Mouse (Mus musculus): ENCODE measurements around the gene Myrfl. TPM values are rescaled to one million over a fixed set of nuclear protein-coding genes. Genes with fewer than 3 reads are reported as not detected.

Myrfl gene
- total and polyA plus RNA-seq, 2 experiments from 2014 or later, result 0.23 TPM; not detected in 1

DNA sequence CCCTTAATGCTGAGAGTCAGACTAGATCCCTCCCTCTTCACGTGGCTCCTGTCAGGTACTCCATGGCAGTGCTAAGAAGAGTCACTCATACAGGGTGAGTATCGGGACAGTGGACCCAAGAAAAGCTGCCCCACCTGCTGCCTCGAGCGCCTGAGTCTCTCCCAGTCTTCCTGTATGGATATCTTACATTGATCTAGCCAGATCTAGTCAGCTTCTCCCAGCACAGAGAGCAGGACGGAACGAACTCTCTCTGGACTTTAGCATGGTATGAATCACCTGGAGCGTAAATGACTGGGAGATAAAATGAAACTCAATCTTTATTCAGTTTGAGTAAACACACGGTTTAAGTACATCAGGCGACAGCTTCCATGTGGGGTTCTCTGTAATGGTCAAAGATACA is 22.2 kb downstream of the Myrfl start:
- no peaks in the 10 kb centered on the region for H3K9me3 ChIP-seq (replicated peaks; ENCODE audit: control insufficient read depth, low read length)
- TF ChIP-seq CTCF (IDR thresholded peaks at IDR 0.05; ENCODE audit: low read depth) (no peak), EP300 (IDR thresholded peaks at IDR 0.05; ENCODE audit: low read depth) (no peak)
- DNase-seq (ENCODE audit: low spot score), result no peak
- no peak for ATAC-seq (ENCODE audit: insufficient read depth, low read depth)
- H3K4me1 ChIP-seq (ENCODE audit: control insufficient read depth, insufficient read depth), result no peaks in the 10 kb centered on the region
- no peak overlapping the region for H3K4me3 ChIP-seq (ENCODE audit: low read depth, low read length)
- no peaks in the 10 kb centered on the region for H3K27me3 ChIP-seq (ENCODE audit: control insufficient read depth, insufficient read depth, low read length)
- no peak overlapping the region for H3K9ac ChIP-seq (replicated peaks; ENCODE audit: low read depth, low read length)
- no peak overlapping the region for H3K27ac ChIP-seq (ENCODE audit: low read depth)
- no peaks in the 10 kb centered on the region for H3K36me3 ChIP-seq (replicated peaks; ENCODE audit: control insufficient read depth, insufficient read depth, low read length)
- 75% methylated on average over 9 of the region's 9 CpGs for WGBS
- no peak overlapping the region for H3K4me2 ChIP-seq (ENCODE audit: low read depth, low read length)

DNA sequence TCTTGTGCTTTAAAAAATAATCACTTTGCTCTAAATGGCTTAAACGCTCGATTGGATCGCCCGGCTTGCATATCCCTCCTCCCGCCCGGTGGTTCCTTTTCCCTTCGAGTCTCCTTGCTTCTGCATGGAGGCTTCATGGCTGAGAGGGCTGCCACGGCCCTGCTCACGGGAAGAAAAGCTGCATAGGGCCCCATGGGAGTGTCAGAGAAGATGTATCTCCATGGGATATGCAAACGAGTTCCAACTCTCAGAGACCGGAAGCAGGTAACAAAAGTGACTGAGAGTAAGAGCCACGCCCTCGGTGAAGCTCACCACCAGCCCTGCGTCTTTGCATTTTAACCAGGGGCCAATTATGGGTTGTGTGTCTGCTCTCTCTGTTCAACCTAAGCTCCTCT is 24.7 kb downstream of the Myrfl start:
- WGBS, result 82% methylated on average over 14 of the region's 14 CpGs
- Histone ChIP-seq H3K27me3 (ENCODE audit: control insufficient read depth, insufficient read depth, low read length) (no peaks in the 10 kb centered on the region), H3K36me3 (replicated peaks; ENCODE audit: control insufficient read depth, insufficient read depth, low read length) (no peaks in the 10 kb centered on the region), H3K9me3 (replicated peaks; ENCODE audit: control insufficient read depth, low read length) (no peaks in the 10 kb centered on the region), H3K4me3 (ENCODE audit: low read depth, low read length) (no peak overlapping the region), H3K27ac (ENCODE audit: low read depth) (no peak overlapping the region), H3K9ac (replicated peaks; ENCODE audit: low read depth, low read length) (no peak overlapping the region), H3K4me1 (ENCODE audit: control insufficient read depth, insufficient read depth) (no peaks in the 10 kb centered on the region), H3K4me2 (ENCODE audit: low read depth, low read length) (no peak overlapping the region)
- DNase-seq (ENCODE audit: low spot score) (no peak), ATAC-seq (ENCODE audit: insufficient read depth, low read depth) (no peak)
- TF ChIP-seq EP300 (IDR thresholded peaks at IDR 0.05; ENCODE audit: low read depth) (no peak), CTCF (IDR thresholded peaks at IDR 0.05; ENCODE audit: low read depth) (no peak)

DNA sequence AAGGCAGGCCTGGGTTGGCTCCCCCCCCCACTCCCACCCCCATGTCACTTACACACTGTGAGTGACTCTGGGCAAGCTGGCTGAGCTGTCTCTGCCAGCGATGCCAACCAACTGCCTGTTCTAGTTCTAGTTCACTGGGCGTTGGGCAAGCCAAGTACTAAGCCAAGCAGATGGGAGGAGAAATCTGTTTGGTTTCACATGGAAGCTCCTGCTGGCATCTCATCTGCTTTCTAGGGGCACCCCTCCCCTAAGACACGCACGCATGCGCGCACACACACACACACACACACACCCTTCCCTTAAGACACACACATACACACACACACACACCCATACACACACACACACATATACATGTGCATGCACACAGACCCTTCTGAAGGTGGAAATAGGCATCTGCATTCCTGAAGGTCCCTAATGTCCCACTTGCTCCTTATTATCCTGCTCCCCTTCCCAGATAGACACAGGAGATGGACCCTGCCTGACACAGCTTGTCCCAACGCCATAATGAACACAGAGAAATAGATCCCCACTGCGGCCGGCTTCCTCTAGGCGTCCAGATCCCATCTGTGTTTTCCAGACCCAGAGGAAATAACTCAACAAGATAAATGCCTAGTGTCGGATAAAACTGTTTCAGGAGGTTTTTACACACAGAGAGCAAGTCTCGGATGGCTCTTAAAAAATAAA is 25.2 kb downstream of the Myrfl start:
- no peak overlapping the region for H3K4me3 ChIP-seq (ENCODE audit: low read depth, low read length)
- no peaks in the 10 kb centered on the region for H3K36me3 ChIP-seq (replicated peaks; ENCODE audit: control insufficient read depth, insufficient read depth, low read length)
- DNase-seq (ENCODE audit: low spot score), result no peak
- ATAC-seq (ENCODE audit: insufficient read depth, low read depth), result no peak
- H3K27ac ChIP-seq (ENCODE audit: low read depth), result no peak overlapping the region
- no peaks in the 10 kb centered on the region for H3K4me1 ChIP-seq (ENCODE audit: control insufficient read depth, insufficient read depth)
- TF ChIP-seq EP300 (IDR thresholded peaks at IDR 0.05; ENCODE audit: low read depth), result no peak
- TF ChIP-seq CTCF (IDR thresholded peaks at IDR 0.05; ENCODE audit: low read depth), result no peak
- WGBS, result 71% methylated on average over 12 of the region's 12 CpGs
- H3K9me3 ChIP-seq (replicated peaks; ENCODE audit: control insufficient read depth, low read length), result no peaks in the 10 kb centered on the region
- H3K9ac ChIP-seq (replicated peaks; ENCODE audit: low read depth, low read length), result no peak overlapping the region
- no peak overlapping the region for H3K4me2 ChIP-seq (ENCODE audit: low read depth, low read length)
- no peaks in the 10 kb centered on the region for H3K27me3 ChIP-seq (ENCODE audit: control insufficient read depth, insufficient read depth, low read length)

GRCm38 (mm10) chr10:116870819-116871218 is 25.9 kb downstream of the Myrfl start:
- ATAC-seq (ENCODE audit: insufficient read depth, low read depth) (no peak), DNase-seq (ENCODE audit: low spot score) (no peak)
- H3K4me3 ChIP-seq (ENCODE audit: low read depth, low read length), result no peak overlapping the region
- no peaks in the 10 kb centered on the region for H3K9me3 ChIP-seq (replicated peaks; ENCODE audit: control insufficient read depth, low read length)
- no peak overlapping the region for H3K27ac ChIP-seq (ENCODE audit: low read depth)
- no peak overlapping the region for H3K4me2 ChIP-seq (ENCODE audit: low read depth, low read length)
- H3K27me3 ChIP-seq (ENCODE audit: control insufficient read depth, insufficient read depth, low read length), result no peaks in the 10 kb centered on the region
- no peak for TF ChIP-seq CTCF (IDR thresholded peaks at IDR 0.05; ENCODE audit: low read depth)
- TF ChIP-seq EP300 (IDR thresholded peaks at IDR 0.05; ENCODE audit: low read depth), result no peak
- 85% methylated on average over 6 of the region's 6 CpGs for WGBS
- H3K9ac ChIP-seq (replicated peaks; ENCODE audit: low read depth, low read length), result no peak overlapping the region
- H3K4me1 ChIP-seq (ENCODE audit: control insufficient read depth, insufficient read depth), result no peaks in the 10 kb centered on the region
- no peaks in the 10 kb centered on the region for H3K36me3 ChIP-seq (replicated peaks; ENCODE audit: control insufficient read depth, insufficient read depth, low read length)

DNA sequence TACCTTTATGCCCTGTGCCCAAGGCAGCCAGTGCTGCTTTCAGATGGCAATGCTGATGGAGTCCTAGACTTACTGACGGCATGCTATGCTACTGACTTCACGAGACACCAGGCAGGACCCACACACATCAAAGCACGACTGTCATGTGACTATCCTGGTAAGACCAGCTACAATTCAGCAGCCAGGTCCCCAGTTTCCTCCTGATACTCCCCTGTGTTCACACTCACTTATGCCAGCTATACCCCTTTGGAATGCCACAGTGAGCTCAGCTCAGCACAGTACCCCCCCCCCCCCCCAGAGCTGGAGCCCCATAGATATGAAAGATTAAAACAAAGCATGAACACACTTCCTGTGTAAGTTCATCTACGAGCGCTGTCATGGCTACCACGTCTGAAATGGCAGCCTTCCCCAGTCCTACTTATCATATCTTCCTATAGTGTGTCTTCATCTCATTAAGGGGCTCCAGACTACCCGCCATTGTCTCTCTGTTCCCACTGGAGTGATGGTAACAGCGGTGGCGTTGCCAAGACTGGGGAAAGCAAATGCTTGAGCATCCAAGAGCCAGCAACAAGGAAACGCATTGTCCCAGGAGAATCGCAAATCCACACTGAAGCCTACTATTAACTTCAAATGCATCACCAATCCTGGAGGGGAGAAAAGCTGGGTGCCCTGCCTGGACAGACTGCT is 43.4 kb downstream of the Myrfl start:
- Histone ChIP-seq H3K4me2 (ENCODE audit: low read depth, low read length) (no peak overlapping the region), H3K27ac (ENCODE audit: low read depth) (no peak overlapping the region), H3K4me3 (ENCODE audit: low read depth, low read length) (no peak overlapping the region), H3K27me3 (ENCODE audit: control insufficient read depth, insufficient read depth, low read length) (no peaks in the 10 kb centered on the region), H3K4me1 (ENCODE audit: control insufficient read depth, insufficient read depth) (no peaks in the 10 kb centered on the region), H3K9ac (replicated peaks; ENCODE audit: low read depth, low read length) (no peak overlapping the region), H3K9me3 (replicated peaks; ENCODE audit: control insufficient read depth, low read length) (no peaks in the 10 kb centered on the region), H3K36me3 (replicated peaks; ENCODE audit: control insufficient read depth, insufficient read depth, low read length) (no peaks in the 10 kb centered on the region)
- TF ChIP-seq EP300 (IDR thresholded peaks at IDR 0.05; ENCODE audit: low read depth) (no peak), CTCF (IDR thresholded peaks at IDR 0.05; ENCODE audit: low read depth) (no peak)
- 71% methylated on average over 11 of the region's 11 CpGs for WGBS
- DNase-seq (ENCODE audit: low spot score) (no peak), ATAC-seq (ENCODE audit: insufficient read depth, low read depth) (no peak)
